Mouse (Mus musculus): ENCODE measurements around the gene Rusc2.

The Rusc2 gene

DNA sequence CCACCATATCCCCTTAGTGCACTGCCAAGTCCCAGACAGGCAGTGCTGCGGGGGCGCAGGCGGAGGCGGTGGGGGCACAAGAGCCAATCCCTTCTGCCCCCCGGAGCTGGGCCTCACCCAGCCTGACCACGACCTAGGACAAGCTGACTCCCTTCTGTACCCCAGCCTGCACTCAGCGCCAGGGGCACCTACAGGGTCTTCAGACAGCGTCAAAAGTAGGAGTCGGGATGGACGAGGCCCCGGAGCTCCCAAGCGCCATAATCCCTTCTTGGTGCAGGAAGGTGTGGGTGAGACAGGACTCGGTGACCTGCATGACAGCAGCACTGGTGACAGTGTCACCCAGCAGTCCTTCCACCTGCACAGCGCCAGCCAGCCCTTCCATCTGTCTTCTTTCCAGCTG lies 33.0 kb downstream of the Rusc2 start:
- intact Hi-C loops (cut with DNase I): no loop called here

GRCm38 (mm10) chr4:43415221-43416070 lies 33.7 kb downstream of the Rusc2 start:
- intact Hi-C loops (cut with DNase I): no loop called here

GRCm38 (mm10) chr4:43416071-43416490 lies 34.3 kb downstream of the Rusc2 start:
- intact Hi-C loops (cut with DNase I): no loop called here

GRCm38 (mm10) chr4:43417269-43418062 lies 35.7 kb downstream of the Rusc2 start:
- intact Hi-C loops (cut with DNase I): no loop called here

- intact Hi-C loops (cut with DNase I): no loop called here
These were observed 36.7 kb downstream of the Rusc2 start for GRCm38 (mm10) chr4:43418450-43418849.

DNA sequence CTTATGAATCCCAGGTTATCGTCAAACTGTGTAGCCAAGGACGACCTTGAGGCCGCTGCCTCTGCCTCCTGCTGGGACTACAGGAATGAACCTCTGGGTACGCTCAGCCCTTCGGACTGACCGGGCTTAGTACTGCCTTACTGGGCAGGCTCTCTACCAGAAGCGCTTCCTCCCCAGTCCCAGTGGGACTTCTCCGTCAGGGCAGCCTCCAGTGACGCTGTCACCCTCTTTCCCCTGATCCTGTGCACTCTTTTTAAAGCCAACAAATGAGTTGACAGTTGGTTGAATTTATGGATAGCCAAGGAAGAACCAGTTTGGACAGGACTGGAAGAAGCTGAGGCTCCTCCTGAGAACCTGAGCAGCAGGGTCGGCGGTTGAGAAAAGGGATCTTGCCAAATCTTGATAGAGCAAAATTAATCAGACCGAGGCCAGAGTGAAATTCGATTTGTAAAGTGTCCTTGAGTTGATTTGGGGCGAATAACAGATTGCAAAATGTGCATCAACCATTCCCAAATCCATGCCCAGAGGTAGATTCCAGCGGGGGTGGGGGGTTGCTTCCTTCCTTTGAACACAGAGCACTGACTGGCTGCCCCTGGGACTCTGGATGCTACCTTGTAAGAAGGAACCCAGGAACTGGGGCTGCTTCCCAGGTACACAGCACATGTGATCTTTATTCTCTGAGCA lies 37.3 kb downstream of the Rusc2 start:
- intact Hi-C loops (cut with DNase I): loop anchor here (1.0 kb wide), 1 partner anchor 151 kb away; no protein-coding TSS in a partner anchor

DNA sequence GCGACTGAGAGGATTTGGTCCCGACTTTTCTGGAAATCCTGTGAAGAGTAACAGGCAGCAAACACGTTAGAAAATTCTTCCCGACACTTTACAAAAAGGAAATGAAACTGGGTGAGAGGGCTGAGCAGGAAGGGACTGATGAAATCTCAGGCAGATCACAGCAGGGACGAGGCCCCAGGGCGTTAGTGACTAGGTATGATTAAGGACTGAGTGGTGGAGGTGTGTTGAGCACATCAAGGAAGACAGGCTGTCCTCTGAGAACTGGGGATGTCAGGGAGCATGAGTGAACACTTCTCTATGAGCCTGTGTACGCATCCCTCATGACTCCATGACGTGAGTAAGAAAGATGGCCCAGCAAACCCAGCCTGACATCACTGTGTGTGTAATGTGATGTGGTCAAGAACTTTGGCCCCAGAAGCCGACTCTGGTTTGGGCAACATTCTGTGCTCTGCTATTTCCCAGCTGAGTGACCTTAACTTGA lies 38.1 kb downstream of the Rusc2 start:
- intact Hi-C loops (cut with DNase I): loop anchor here (1.0 to 2.0 kb wide), 2 partner anchors 39 to 152 kb away; partner anchors contain the start of gene Rusc2

GRCm38 (mm10) chr4:43420305-43420704 lies 38.5 kb downstream of the Rusc2 start:
- intact Hi-C loops (cut with DNase I): loop anchor here (2.0 kb wide), 1 partner anchor 40 kb away; the partner anchor contains the start of gene Rusc2

DNA sequence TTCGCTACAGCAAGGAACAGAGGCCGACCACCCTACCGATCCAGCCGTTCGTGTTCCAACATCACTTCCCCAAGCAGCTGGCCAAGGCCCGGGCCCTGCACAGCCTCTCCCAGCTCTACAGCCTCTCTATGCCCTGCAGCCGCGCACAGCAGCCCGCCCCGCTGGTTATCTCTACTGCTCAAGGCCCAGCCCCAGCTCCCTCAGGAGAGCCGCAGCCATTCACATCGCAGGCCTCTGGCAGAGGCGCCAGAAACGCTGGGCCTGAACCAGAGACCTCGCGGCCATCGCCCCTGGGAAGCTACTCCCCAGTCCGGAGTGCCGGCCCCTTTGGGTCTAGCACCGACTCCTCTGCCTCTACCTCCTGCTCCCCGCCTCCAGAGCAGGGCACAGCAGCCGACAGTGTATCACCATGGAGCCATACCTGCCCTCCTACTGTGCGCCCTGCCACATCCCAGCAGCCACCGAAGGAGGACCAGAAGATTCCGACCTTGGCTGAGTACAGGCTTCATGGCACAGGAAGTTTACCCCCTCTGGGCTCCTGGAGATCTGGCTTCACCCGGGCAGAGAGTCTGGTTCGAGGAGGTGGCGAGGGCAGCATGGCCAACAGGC lies 40.0 kb downstream of the Rusc2 start:
- intact Hi-C loops (cut with DNase I): loop anchor here (2.0 kb wide), 1 partner anchor 41 kb away; the partner anchor contains the start of gene Rusc2

DNA sequence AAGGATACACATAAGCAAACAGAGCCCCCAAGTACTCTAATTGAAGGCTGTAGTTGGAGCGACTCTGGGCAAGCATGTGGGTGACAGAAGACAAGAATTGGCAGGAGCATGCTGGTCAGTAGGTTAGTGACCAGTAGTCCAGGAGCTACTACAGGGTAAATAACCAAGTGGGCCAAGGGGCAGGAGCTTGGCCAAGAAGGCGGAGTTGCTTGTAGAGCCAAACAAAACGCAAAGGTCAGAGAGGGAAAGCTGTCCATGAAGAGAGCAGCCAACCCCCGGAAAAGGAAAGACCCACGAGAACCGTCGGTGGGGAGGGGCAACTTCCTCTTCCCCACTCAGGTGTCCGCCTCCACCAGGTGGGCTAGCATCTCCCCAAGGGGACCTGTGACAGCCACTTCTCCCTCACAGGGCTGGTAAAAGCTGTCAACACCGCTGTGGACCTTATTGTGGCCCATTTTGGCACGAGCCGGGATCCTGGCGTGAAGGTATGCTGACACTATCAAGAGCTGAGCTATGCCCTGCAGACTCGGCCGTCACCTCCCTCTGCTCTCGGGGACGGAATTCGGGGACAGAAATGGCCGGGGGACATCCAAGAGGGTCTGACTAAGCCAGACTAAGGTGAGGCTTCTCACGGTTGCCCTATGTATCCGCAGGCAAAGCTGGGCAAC lies 41.6 kb downstream of the Rusc2 start:
- intact Hi-C loops (cut with DNase I): no loop called here

- intact Hi-C loops (cut with DNase I): no loop called here
These were observed 42.3 kb downstream of the Rusc2 start for GRCm38 (mm10) chr4:43424072-43424471.

DNA sequence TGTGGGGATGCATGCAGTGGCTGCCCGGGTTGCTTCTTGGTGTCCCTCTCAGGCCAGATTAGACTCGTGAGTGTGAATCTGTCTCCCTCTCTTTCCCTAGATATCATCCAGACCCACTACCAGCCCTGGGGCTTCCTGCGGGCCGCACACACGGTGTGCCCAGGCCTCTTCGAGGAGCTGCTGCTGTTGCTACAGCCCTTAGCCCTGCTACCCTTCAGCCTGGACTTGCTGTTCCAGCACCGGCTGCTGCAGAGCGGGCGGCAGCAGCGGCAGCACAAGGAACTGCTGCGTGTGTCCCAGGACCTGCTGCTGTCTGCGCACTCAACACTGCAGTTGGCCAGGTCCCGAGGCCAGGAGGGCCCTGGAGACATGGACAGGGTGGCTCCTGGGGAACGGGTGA lies 43.4 kb downstream of the Rusc2 start:
- intact Hi-C loops (cut with DNase I): no loop called here

DNA sequence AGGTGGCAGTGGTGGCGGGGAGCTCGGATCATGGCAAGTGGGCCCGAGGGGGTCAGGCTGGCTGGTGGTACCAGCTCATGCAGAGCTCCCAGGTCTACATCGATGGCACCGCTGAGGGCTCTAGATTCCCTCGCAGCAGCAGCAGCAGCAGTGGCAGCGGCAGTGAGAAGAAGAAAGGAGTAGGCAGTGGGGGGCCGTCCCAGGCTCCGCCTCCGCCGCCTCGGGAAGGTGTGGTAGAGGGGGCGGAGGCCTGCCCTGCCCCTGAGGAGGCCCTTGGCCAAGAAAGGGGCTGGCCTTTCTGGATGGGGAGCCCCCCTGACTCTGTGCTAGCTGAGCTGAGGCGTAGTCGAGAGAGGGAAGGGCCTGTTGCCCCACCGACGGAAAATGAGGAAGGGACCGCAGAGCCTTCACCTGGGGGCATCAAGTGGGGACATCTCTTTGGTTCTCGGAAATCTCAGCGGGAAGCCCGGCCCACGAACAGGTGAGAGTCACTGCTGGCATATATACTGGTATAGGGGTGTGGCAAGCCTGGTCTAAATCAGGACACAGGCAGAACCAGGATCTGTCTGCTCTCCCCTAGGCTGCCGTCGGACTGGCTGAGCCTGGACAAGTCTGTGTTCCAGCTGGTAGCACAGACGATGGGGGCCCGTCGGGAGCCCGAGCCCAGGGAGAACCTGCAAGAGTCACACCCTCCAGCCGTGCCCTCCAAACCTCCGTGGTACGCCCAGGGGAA lies 44.0 kb downstream of the Rusc2 start:
- intact Hi-C loops (cut with DNase I): no loop called here

DNA sequence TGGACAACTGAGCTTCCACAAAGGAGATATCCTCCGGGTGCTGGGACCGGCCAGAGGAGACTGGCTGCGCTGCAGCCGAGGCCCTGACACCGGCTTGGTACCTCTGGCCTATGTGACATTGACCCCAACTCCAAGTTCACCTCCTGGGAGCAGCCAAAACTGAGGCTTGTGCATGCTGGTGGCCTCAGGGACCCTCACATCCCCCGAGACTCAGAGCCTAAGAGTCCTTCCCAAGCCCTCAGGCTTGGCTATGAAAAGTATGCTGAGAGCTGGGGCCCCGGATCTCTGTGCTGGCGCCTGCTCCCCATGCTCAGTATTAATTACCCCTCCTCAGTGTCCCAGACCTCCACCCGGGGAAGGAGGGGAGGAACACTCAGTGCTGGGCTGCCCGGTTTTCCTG lies 44.7 kb downstream of the Rusc2 start:
- intact Hi-C loops (cut with DNase I): no loop called here

GRCm38 (mm10) chr4:43427501-43428179 lies 45.9 kb downstream of the Rusc2 start:
- intact Hi-C loops (cut with DNase I): no loop called here

DNA sequence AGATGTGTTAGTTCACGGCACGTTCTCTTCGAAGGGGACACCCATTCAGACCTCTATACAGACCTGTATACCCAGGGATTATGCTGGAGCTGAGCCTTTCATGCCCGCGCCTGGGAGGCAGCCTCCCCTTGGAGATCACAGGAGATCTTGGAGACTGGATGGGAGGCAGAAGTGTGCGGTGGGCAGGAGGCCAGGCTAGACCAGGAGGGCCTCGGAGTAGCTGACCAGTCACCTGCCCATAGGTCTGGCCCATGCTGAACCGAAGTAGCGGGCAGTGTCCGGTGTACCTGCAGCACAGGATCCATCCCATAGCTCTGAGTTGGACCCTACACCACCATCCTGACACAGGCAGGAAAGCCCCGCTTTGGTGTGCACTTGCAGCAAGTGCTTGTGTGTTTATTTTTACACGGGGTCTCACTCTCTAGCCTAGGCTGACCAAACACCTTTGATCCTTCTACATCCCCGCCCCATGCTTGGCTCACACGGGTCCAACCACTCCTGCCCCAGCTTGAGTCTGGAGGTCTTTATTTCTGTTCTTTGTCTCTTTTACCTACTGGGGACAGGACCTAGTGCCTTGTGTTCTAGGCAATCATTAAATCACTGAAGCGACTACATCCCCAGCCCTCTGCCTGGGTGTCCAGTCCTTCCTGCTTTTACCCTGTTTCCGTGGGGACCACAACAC lies 46.5 kb downstream of the Rusc2 start:
- intact Hi-C loops (cut with DNase I): no loop called here

GRCm38 (mm10) chr4:43428946-43429345 lies 47.2 kb downstream of the Rusc2 start, which contains the start of gene Fam166b:
Gene Fam166b (minus strand): TSS chr4:43429134.
- intact Hi-C loops (cut with DNase I): no loop called here

DNA sequence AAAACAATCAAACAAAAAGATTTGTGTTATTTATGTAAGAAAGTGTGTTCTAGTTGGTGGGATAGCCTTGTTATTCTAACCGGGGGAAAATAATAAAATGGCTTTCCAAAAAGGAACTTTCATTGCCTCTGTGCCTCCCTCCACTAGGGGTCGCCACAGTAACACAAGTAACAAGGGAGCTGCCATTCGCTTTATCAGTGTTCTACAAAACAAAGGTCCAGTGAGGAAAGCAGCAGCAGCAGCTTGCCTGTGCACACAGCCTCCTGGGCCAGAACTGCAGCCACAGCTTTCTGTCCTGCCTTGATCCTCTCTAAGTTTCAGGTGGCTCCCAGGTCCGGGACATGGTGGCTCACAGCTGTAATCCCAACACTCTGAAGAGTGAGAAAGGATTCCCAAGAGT lies 49.9 kb downstream of the Rusc2 start:
- intact Hi-C loops (cut with DNase I): loop anchor here (5.0 kb wide), 1 partner anchor 281 kb away; the partner anchor contains the start of gene Olfr71

Data from adrenal gland (tissue).